Mouse (Mus musculus) erythroblast, embryonic 14.5 days (primary cell): Measurements from ENCODE around the gene Map3k3.

Source experiments
- GATA1 ChIP-seq: IDR thresholded peaks from 2 replicates; pipeline ENCODE4 v1.6.1; 2012; ENCODE audit warnings: low read length, inconsistent platforms, mixed read lengths
- TAL1 ChIP-seq: IDR thresholded peaks from 3 replicates; pipeline ENCODE4 v1.6.1; 2012; ENCODE audit warnings: low read length, inconsistent platforms, mixed read lengths

DNA sequence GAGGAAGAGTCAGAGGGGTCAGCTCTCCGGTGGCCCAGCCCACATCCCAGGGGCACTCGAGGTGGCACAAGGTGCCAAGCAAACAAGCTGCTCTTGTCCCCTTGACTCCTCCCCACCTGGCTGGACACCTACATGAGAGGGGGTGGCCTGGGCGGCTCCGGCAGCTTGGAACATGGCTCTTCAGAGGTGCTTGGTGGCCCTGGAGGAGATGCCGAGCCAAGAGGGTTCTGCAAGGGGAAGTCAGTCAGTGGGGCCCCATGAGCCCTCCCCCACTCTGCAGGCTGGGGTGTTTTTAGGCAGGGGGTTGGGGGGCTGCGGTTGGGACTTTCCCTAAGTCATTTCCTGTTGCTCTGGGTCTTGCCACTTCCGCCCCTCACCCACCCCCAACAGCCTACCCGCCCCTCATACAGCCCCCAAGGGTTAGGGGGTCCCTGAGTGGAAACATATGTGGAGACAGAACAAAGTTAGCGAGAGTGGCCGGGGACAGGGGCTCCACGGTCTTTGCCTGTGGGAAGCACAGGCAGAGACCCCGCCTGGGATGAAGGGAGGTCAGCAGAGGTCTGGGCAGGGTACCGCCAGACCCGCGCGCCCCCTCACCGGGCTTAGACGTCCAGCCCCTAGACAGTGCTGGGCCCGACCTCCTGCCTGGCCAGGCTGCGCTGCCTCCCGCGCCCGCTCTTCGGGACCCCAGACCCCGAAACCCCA lies 75.0 kb downstream of the Map3k3 start:
- no peak for TF ChIP-seq GATA1
- TF ChIP-seq TAL1 = no peak
